Mouse (Mus musculus): ENCODE measurements at regions not wholly inside any gene's neighbourhood (a gene's known extent, or its start where the extent isn't known, plus 50 kb on each side); places are given as distances from the start of the nearest gene placed in this dataset.
A peak's percentile ranks its signal among the peaks of the same experiment; 100 is the strongest.

GRCm38 (mm10) chrX:19201383-19201782, 279.7 kb downstream of the Tex13c3 start:
- no peak for TF ChIP-seq POLR2A (IDR thresholded peaks at IDR 0.05; ENCODE audit: borderline replicate concordance, low read depth, low read length)
- TF ChIP-seq CTCF (IDR thresholded peaks at IDR 0.05; ENCODE audit: low read depth, low read length): no peak
- H3K27ac ChIP-seq (ENCODE audit: insufficient read depth, low read depth, low read length): peak overlapping the region; percentile 57
- peaks cover 18% of the 10 kb centered on the region for H3K4me1 ChIP-seq (ENCODE audit: control insufficient read depth, insufficient read depth, low read length)
- no peak overlapping the region for H3K4me3 ChIP-seq (ENCODE audit: insufficient read depth, low read length)

- no peak overlapping the region for H3K4me3 ChIP-seq (ENCODE audit: insufficient read depth, low read length)
- peaks cover 3% of the 10 kb centered on the region; the same call in 1 of the 2 replicates for H3K4me1 ChIP-seq (ENCODE audit: control insufficient read depth, insufficient read depth, low read length)
- TF ChIP-seq CTCF (IDR thresholded peaks at IDR 0.05; ENCODE audit: low read depth, low read length): no peak
- TF ChIP-seq POLR2A (IDR thresholded peaks at IDR 0.05; ENCODE audit: borderline replicate concordance, low read depth, low read length): no peak
- no peak overlapping the region for H3K27ac ChIP-seq (ENCODE audit: insufficient read depth, low read depth, low read length)
Observed at GRCm38 (mm10) chrX:19199531-19199930, 281.6 kb downstream of the Tex13c3 start.

- Histone ChIP-seq H3K27ac (ENCODE audit: insufficient read depth, low read depth, low read length) (no peak overlapping the region), H3K4me1 (ENCODE audit: control insufficient read depth, insufficient read depth, low read length) (no peaks in the 10 kb centered on the region), H3K4me3 (ENCODE audit: insufficient read depth, low read length) (no peak overlapping the region)
- TF ChIP-seq CTCF (IDR thresholded peaks at IDR 0.05; ENCODE audit: low read depth, low read length) (no peak), POLR2A (IDR thresholded peaks at IDR 0.05; ENCODE audit: borderline replicate concordance, low read depth, low read length) (no peak)
Observed at GRCm38 (mm10) chrX:19168983-19169382, 312.1 kb downstream of the Tex13c3 start.

- Histone ChIP-seq H3K4me1 (ENCODE audit: control insufficient read depth, insufficient read depth, low read length) (no peaks in the 10 kb centered on the region), H3K27ac (ENCODE audit: insufficient read depth, low read depth, low read length) (peak overlapping the region; percentile 51), H3K4me3 (ENCODE audit: insufficient read depth, low read length) (peak overlapping the region; percentile 31)
- TF ChIP-seq POLR2A (IDR thresholded peaks at IDR 0.05; ENCODE audit: borderline replicate concordance, low read depth, low read length): no peak
- TF ChIP-seq CTCF (IDR thresholded peaks at IDR 0.05; ENCODE audit: low read depth, low read length): no peak
Observed at GRCm38 (mm10) chrX:19168546-19168945, 312.6 kb downstream of the Tex13c3 start.

GRCm38 (mm10) chrX:19168111-19168510, 313.0 kb downstream of the Tex13c3 start:
- Histone ChIP-seq H3K27ac (ENCODE audit: insufficient read depth, low read depth, low read length) (peak overlapping the region; percentile 54), H3K4me1 (ENCODE audit: control insufficient read depth, insufficient read depth, low read length) (no peaks in the 10 kb centered on the region), H3K4me3 (ENCODE audit: insufficient read depth, low read length) (peak overlapping the region; percentile 70)
- TF ChIP-seq CTCF (IDR thresholded peaks at IDR 0.05; ENCODE audit: low read depth, low read length): no peak
- TF ChIP-seq POLR2A (IDR thresholded peaks at IDR 0.05; ENCODE audit: borderline replicate concordance, low read depth, low read length): no peak

GRCm38 (mm10) chrX:19167121-19167853, 313.8 kb downstream of the Tex13c3 start:
- Histone ChIP-seq H3K4me3 (ENCODE audit: insufficient read depth, low read length) (peak overlapping the region; percentile 70), H3K4me1 (ENCODE audit: control insufficient read depth, insufficient read depth, low read length) (no peaks in the 10 kb centered on the region), H3K27ac (ENCODE audit: insufficient read depth, low read depth, low read length) (peak overlapping the region; percentile 73)
- TF ChIP-seq CTCF (IDR thresholded peaks at IDR 0.05; ENCODE audit: low read depth, low read length) (no peak), POLR2A (IDR thresholded peaks at IDR 0.05; ENCODE audit: borderline replicate concordance, low read depth, low read length) (no peak)

GRCm38 (mm10) chrX:19165891-19166644, 315.1 kb downstream of the Tex13c3 start:
- H3K4me3 ChIP-seq (ENCODE audit: insufficient read depth, low read length): peak overlapping the region; percentile 51
- H3K27ac ChIP-seq (ENCODE audit: insufficient read depth, low read depth, low read length): peak overlapping the region; percentile 84
- TF ChIP-seq CTCF (IDR thresholded peaks at IDR 0.05; ENCODE audit: low read depth, low read length) (no peak), POLR2A (IDR thresholded peaks at IDR 0.05; ENCODE audit: borderline replicate concordance, low read depth, low read length) (no peak)
- H3K4me1 ChIP-seq (ENCODE audit: control insufficient read depth, insufficient read depth, low read length): no peaks in the 10 kb centered on the region

- TF ChIP-seq CTCF (IDR thresholded peaks at IDR 0.05; ENCODE audit: low read depth, low read length) (no peak), POLR2A (IDR thresholded peaks at IDR 0.05; ENCODE audit: borderline replicate concordance, low read depth, low read length) (no peak)
- H3K27ac ChIP-seq (ENCODE audit: insufficient read depth, low read depth, low read length): peak overlapping the region; percentile 58
- H3K4me3 ChIP-seq (ENCODE audit: insufficient read depth, low read length): peak overlapping the region; percentile 19
- H3K4me1 ChIP-seq (ENCODE audit: control insufficient read depth, insufficient read depth, low read length): peaks cover 2% of the 10 kb centered on the region; the same call in 1 of the 2 replicates
Observed at GRCm38 (mm10) chrX:19164151-19164550, 317.0 kb downstream of the Tex13c3 start.

GRCm38 (mm10) chrX:19162958-19163357, 318.2 kb downstream of the Tex13c3 start:
- Histone ChIP-seq H3K4me1 (ENCODE audit: control insufficient read depth, insufficient read depth, low read length) (peaks cover 6% of the 10 kb centered on the region), H3K4me3 (ENCODE audit: insufficient read depth, low read length) (peak overlapping the region; percentile 25; the same call in 1 of the 2 replicates), H3K27ac (ENCODE audit: insufficient read depth, low read depth, low read length) (peak overlapping the region; percentile 82)
- no peak for TF ChIP-seq POLR2A (IDR thresholded peaks at IDR 0.05; ENCODE audit: borderline replicate concordance, low read depth, low read length)
- no peak for TF ChIP-seq CTCF (IDR thresholded peaks at IDR 0.05; ENCODE audit: low read depth, low read length)

GRCm38 (mm10) chrX:19162351-19162750, 318.8 kb downstream of the Tex13c3 start:
- peak overlapping the region; percentile 25; the same call in 1 of the 2 replicates for H3K4me3 ChIP-seq (ENCODE audit: insufficient read depth, low read length)

More at GRCm38 (mm10) chrX:19162351-19162750, 318.8 kb downstream of the Tex13c3 start:
- TF ChIP-seq CTCF (IDR thresholded peaks at IDR 0.05; ENCODE audit: low read depth, low read length) (no peak), POLR2A (IDR thresholded peaks at IDR 0.05; ENCODE audit: borderline replicate concordance, low read depth, low read length) (no peak)
- peak overlapping the region; percentile 82 for H3K27ac ChIP-seq (ENCODE audit: insufficient read depth, low read depth, low read length)
- H3K4me1 ChIP-seq (ENCODE audit: control insufficient read depth, insufficient read depth, low read length): peaks cover 9% of the 10 kb centered on the region

All from bone marrow macrophage, adult 2 months (primary cell).